Mouse (Mus musculus): ENCODE data around the gene Gm3238.
"Not testable (repeated sequence)": the region's sequence is repeated elsewhere in the genome, so short reads cannot be mapped to it uniquely, and the experiment has no call there.

GRCm38 (mm10) chr10:77750686-77751085, 20.4 kb downstream of the Gm3238 start:
- not testable (repeated sequence) for TF ChIP-seq CTCF (IDR thresholded peaks at IDR 0.05; ENCODE audit: control insufficient read depth, insufficient read depth, insufficient read length); MAX (IDR thresholded peaks at IDR 0.05); MYOD1 (IDR thresholded peaks at IDR 0.05; ENCODE audit: control insufficient read depth, insufficient read length, low read depth); MYOG (IDR thresholded peaks at IDR 0.05; ENCODE audit: control insufficient read depth, extremely low read depth, insufficient read length)

All from C2C12 (cell line).